Mouse (Mus musculus): ENCODE results near the gene Ciao1.
A peak's percentile ranks its signal among the peaks of the same experiment; 100 is the strongest.
"Not testable (repeated sequence)": the region's sequence is repeated elsewhere in the genome, so short reads cannot be mapped to it uniquely, and the experiment has no call there.

Ciao1 gene

DNA sequence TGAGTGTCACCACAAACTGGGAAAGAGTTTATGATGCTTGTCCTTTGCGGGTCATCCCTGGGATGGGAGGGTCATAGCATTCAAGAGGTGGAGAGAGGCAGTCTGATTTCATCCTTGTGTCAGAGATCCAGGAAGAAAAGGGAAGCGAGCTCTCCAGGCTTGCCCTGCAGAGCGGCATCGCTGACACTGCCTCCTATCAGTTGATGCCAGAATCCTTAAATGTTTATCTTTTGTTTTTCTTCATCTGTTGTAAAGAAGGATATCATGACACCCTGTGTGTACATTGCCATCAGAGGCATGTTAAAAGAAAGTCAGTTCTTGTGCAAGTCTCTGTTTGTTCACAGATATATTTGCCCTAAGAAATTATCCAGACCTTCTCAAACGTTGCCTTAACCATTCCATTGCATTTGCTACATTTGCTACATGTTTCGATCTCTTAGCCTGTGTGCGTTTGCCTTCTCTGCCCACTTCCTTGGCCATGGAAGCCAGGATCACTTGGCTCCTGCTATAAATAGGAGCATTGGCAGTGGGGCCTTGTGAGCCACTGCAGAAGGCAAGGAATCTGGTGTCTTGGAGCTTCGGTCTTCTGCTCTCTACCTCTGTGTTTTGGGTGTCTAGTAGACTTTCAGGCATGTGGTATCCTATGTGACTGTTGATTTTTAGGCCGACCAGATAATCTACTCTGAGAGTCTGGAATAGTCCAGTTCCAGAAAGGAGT lies 2.8 kb upstream of the Ciao1 start:
- no peak for DNase-seq (ENCODE audit: low spot score)

- DNase-seq (ENCODE audit: low spot score): peak; percentile 54
Measured at GRCm38 (mm10) chr2:127248334-127249004, 853 bp upstream of the Ciao1 start.

- no peak for DNase-seq (ENCODE audit: low spot score)
Measured at GRCm38 (mm10) chr2:127240065-127240464, 7.6 kb downstream of the Ciao1 start.

- DNase-seq (ENCODE audit: low spot score): no peak
Measured at GRCm38 (mm10) chr2:127237897-127238610, 9.6 kb downstream of the Ciao1 start.

- no peak for DNase-seq (ENCODE audit: low spot score)
Measured at GRCm38 (mm10) chr2:127225261-127225660, 22.4 kb downstream of the Ciao1 start.

GRCm38 (mm10) chr2:127217746-127218145 lies 29.9 kb downstream of the Ciao1 start:
- DNase-seq (ENCODE audit: low spot score): no peak

DNA sequence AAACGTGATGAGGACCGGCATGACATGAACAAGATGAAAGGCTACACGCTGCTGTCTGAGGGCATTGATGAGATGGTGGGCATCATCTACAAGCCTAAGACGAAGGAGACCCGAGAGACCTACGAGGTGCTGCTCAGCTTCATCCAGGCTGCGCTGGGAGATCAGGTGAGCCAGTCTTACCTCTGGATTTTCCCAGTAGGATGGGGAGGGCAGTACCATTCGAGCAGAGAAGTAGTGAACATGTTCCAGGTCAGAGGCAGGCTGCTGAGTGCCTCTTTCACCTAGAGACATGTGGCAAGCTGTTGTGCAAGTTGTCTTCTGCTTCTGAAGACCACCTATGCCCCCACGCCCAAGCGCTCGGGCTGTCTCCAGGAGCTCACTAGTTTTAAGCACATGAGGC lies 36.9 kb downstream of the Ciao1 start:
- no peak for DNase-seq (ENCODE audit: low spot score)

- DNase-seq (ENCODE audit: low spot score): no peak
Measured at GRCm38 (mm10) chr2:127208452-127208769, 39.2 kb downstream of the Ciao1 start.

- DNase-seq (ENCODE audit: low spot score): peak; percentile 96
Measured at GRCm38 (mm10) chr2:127207547-127208451, 39.8 kb downstream of the Ciao1 start, which contains the start of the genes 1810024B03Rik and Snrnp200. Gene 1810024B03Rik (minus strand): TSS chr2:127208280. Gene Snrnp200 (plus strand): TSS chr2:127208386.

- DNase-seq (ENCODE audit: low spot score): no peak
Measured at GRCm38 (mm10) chr2:127206916-127207315, 40.7 kb downstream of the Ciao1 start.

- DNase-seq (ENCODE audit: low spot score): not testable (repeated sequence)
Measured at GRCm38 (mm10) chr2:127205936-127206335, 41.7 kb downstream of the Ciao1 start.

GRCm38 (mm10) chr2:127204932-127205331 lies 42.7 kb downstream of the Ciao1 start:
- DNase-seq (ENCODE audit: low spot score): no peak
